In genomic region chr13:65035057-65035456, GRCm38 (mm10) we compare ENCODE assay signal across 13 mouse cellular contexts. TPM values are rescaled to one million over a fixed set of nuclear protein-coding genes. Genes with fewer than 3 reads are reported as not detected.
DNase-seq lines count a peak whose midpoint lies in the region; ATAC-seq and TF ChIP-seq lines count a peak whose summit lies in the region.
"Had no signal": no experiment of that assay in that cellular context is flagged by ENCODE, and none has a peak within 500 bp of the region (broad histone marks: within the 10 kb centered on the region; RNA-seq: fewer than 3 reads in every experiment).

No protein-coding gene starts in this region.

- H3K27me3 ChIP-seq in forebrain, embryonic 14.5 days (replicated peaks; ENCODE audit: control insufficient read depth, insufficient read depth, low read length): no peaks in the 10 kb centered on the region
- no peaks in the 10 kb centered on the region for H3K27me3 ChIP-seq in forebrain, embryonic 16.5 days (replicated peaks; ENCODE audit: control insufficient read depth, insufficient read depth, low read length)
- no peaks in the 10 kb centered on the region for H3K27me3 ChIP-seq in liver, adult 2 months (ENCODE audit: control insufficient read depth, insufficient read depth, low read length)
- H3K27me3 ChIP-seq: forebrain, embryonic 13.5 days had no signal

- TF ChIP-seq CTCF in liver, adult 2 months (IDR thresholded peaks at IDR 0.05; ENCODE audit: low read depth, low read length): no peak

- H3K27ac ChIP-seq in forebrain, embryonic 14.5 days (ENCODE audit: low read depth, low read length): no peak overlapping the region
- H3K27ac ChIP-seq in forebrain, embryonic 16.5 days (ENCODE audit: low read length): no peak overlapping the region
- no peak overlapping the region for H3K27ac ChIP-seq in liver, adult 2 months (replicated peaks; ENCODE audit: insufficient read depth, low read depth, low read length)
- H3K27ac ChIP-seq: forebrain, embryonic 13.5 days; macrophage had no signal

- H3K79me2 ChIP-seq in liver, adult 2 months (ENCODE audit: control insufficient read depth, insufficient read depth, low read length): no peaks in the 10 kb centered on the region

- TF ChIP-seq POLR2A in liver, adult 2 months (IDR thresholded peaks at IDR 0.05; ENCODE audit: extremely low read depth, insufficient read depth, low read length): no peak

- no peak overlapping the region for H3K9ac ChIP-seq in forebrain, embryonic 14.5 days (ENCODE audit: low read length)
- no peak overlapping the region for H3K9ac ChIP-seq in forebrain, embryonic 16.5 days (replicated peaks; ENCODE audit: low read depth, low read length)
- no peak overlapping the region for H3K9ac ChIP-seq in liver, adult 2 months (ENCODE audit: low read depth, low read length)
- H3K9ac ChIP-seq: forebrain, embryonic 13.5 days had no signal

- ATAC-seq in forebrain, embryonic 14.5 days: no peak
- no peak for ATAC-seq in forebrain, embryonic 16.5 days
- ATAC-seq in megakaryocyte, adult 5-6 weeks (ENCODE audit: poor library complexity, severe bottlenecking): peak; percentile 90
- ATAC-seq: forebrain, embryonic 13.5 days had no signal

- no peaks in the 10 kb centered on the region for H3K9me3 ChIP-seq in forebrain, embryonic 14.5 days (replicated peaks; ENCODE audit: control insufficient read depth, low read length)
- no peaks in the 10 kb centered on the region for H3K9me3 ChIP-seq in forebrain, embryonic 16.5 days (ENCODE audit: control insufficient read depth, low read length)
- H3K9me3 ChIP-seq: forebrain, embryonic 13.5 days had no signal

- DNase-seq in forebrain, embryonic 14.5 days (ENCODE audit: low spot score): peak; percentile 0
- peak; percentile 23 for DNase-seq in liver, adult 2 months (ENCODE audit: extremely low read depth, low read depth, low spot score)
- DNase-seq in liver (no peak), MN1 (ENCODE audit: low spot score) (peak; percentile 8)
- DNase-seq in Muller cell, postnatal 12 days (ENCODE audit: inconsistent ontology term): no peak
- no peak for DNase-seq in gastrocnemius, postnatal 10 days
- DNase-seq: cerebellum, postnatal 36 days had no signal

- H3K4me2 ChIP-seq in forebrain, embryonic 14.5 days (ENCODE audit: low read length): no peak overlapping the region
- no peak overlapping the region for H3K4me2 ChIP-seq in forebrain, embryonic 16.5 days (ENCODE audit: low read length)
- H3K4me2 ChIP-seq: forebrain, embryonic 13.5 days had no signal

- H3K4me1 ChIP-seq in forebrain, embryonic 14.5 days (ENCODE audit: control insufficient read depth, insufficient read depth, low read length): no peaks in the 10 kb centered on the region
- H3K4me1 ChIP-seq in forebrain, embryonic 16.5 days (replicated peaks; ENCODE audit: control insufficient read depth, insufficient read depth, low read length): no peaks in the 10 kb centered on the region
- H3K4me1 ChIP-seq in liver, adult 2 months (ENCODE audit: control insufficient read depth, insufficient read depth, low read length): no peaks in the 10 kb centered on the region
- H3K4me1 ChIP-seq: forebrain, embryonic 13.5 days had no signal

- no peak overlapping the region for H3K4me3 ChIP-seq in forebrain, embryonic 14.5 days (ENCODE audit: low read depth, low read length)
- H3K4me3 ChIP-seq in forebrain, embryonic 16.5 days (replicated peaks; ENCODE audit: low read length): no peak overlapping the region
- no peak overlapping the region for H3K4me3 ChIP-seq in liver, adult 2 months (ENCODE audit: insufficient read depth, low read depth, low read length)
- H3K4me3 ChIP-seq: forebrain, embryonic 13.5 days had no signal

- no peaks in the 10 kb centered on the region for H3K36me3 ChIP-seq in forebrain, embryonic 14.5 days (ENCODE audit: control insufficient read depth, insufficient read depth, low read length)
- no peaks in the 10 kb centered on the region for H3K36me3 ChIP-seq in forebrain, embryonic 16.5 days (ENCODE audit: control insufficient read depth, insufficient read depth)
- no peaks in the 10 kb centered on the region for H3K36me3 ChIP-seq in liver, adult 2 months (ENCODE audit: control insufficient read depth, insufficient read depth, low read length)

- WGBS in forebrain, embryonic 14.5 days: 69% methylated on average over 4 of the region's 4 CpGs
- WGBS in forebrain, embryonic 16.5 days: 66% methylated on average over 4 of the region's 4 CpGs
- WGBS in liver, adult 2 months: 69% methylated on average over 4 of the region's 4 CpGs

RNA-seq across cellular contexts. Expression of gene Spata31d1c, which starts 2.2 kb away (rescaled TPM):
- not detected in 2 replicates for polyA plus RNA-seq in forebrain, embryonic 14.5 days (2014; fragmentation: Nextera tagmentation; extraction: Ambion mirVana)
- not detected in 2 replicates for polyA plus RNA-seq in forebrain, embryonic 16.5 days (2015; fragmentation: Nextera tagmentation; extraction: Ambion mirVana)
- total RNA-seq in liver, adult 2 months (2014; rRNA removed): not detected in 2 replicates
- 0.02 TPM in 1 of 2 replicates, not detected in the other for polyA plus RNA-seq in liver, adult 2 months (2012; rRNA removed)
- total RNA-seq in megakaryocyte, adult 5-6 weeks (2015): not detected in 2 replicates
- total RNA-seq in megakaryocyte, adult 5-6 weeks (2017): not detected in 2 replicates
- not detected for total RNA-seq in gastrocnemius, postnatal 10 days (2021)
- total RNA-seq: adrenal gland, postnatal 36 days; left cerebral cortex, postnatal 14 days had no signal
- polyA plus RNA-seq: forebrain, embryonic 13.5 days; macrophage had no signal

RNA-seq across cellular contexts. Expression of gene Prss47, which starts 17.5 kb away (rescaled TPM):
- not detected in 2 replicates for polyA plus RNA-seq in forebrain, embryonic 14.5 days (2014; fragmentation: Nextera tagmentation; extraction: Ambion mirVana)
- polyA plus RNA-seq in forebrain, embryonic 16.5 days (2015; fragmentation: Nextera tagmentation; extraction: Ambion mirVana): not detected in 2 replicates
- not detected in 2 replicates for total RNA-seq in liver, adult 2 months (2014; rRNA removed)
- not detected in 2 replicates for polyA plus RNA-seq in liver, adult 2 months (2012; rRNA removed)
- total RNA-seq in megakaryocyte, adult 5-6 weeks (2015): 0.58 TPM in 1 of 2 replicates, not detected in the other
- not detected in 2 replicates for total RNA-seq in megakaryocyte, adult 5-6 weeks (2017)
- not detected for total RNA-seq in gastrocnemius, postnatal 10 days (2021)
- total RNA-seq: adrenal gland, postnatal 36 days; left cerebral cortex, postnatal 14 days had no signal
- polyA plus RNA-seq: forebrain, embryonic 13.5 days; macrophage had no signal

Comparison
In these comparisons a context has a peak if more than half of its experiments do, and no peak if none do; other contexts are left out.
1. DNase-seq: peak in forebrain, embryonic 14.5 days (single experiment), liver, adult 2 months (single experiment) and MN1 (single experiment); none in liver (single experiment), Muller cell, postnatal 12 days (single experiment) and gastrocnemius, postnatal 10 days (single experiment).